Mouse (Mus musculus) stomach, postnatal 0 days (tissue): Measurements from ENCODE around the gene S100a13.

Experiments used
- CTCF ChIP-seq: IDR thresholded peaks from 2 replicates; pipeline ENCODE4 v1.5.1; 2016; ENCODE audit warnings: antibody characterized with exemption, low read depth, mild to moderate bottlenecking, moderate library complexity
- EP300 ChIP-seq: optimal IDR thresholded peaks from 2 replicates; pipeline ENCODE3; 2016; ENCODE audit warnings: antibody characterized with exemption

- TF ChIP-seq CTCF = no peak
- no peak for TF ChIP-seq EP300
These were observed 41.7 kb downstream of the S100a13 start for GRCm38 (mm10) chr3:90555954-90556353.
